Mouse (Mus musculus) embryonic fibroblast, embryonic 13.5 days (primary cell): ENCODE data around the gene Larp6.

Source experiments
- CTCF ChIP-seq: IDR thresholded peaks from 2 replicates; pipeline ENCODE4 v1.5.1; 2011; ENCODE audit warnings: mild to moderate bottlenecking, control low read depth, low read length, moderate library complexity, borderline replicate concordance; ENCODE audit not compliant: insufficient read depth
- POLR2A ChIP-seq: IDR thresholded peaks from 2 replicates; pipeline ENCODE4 v1.6.1; 2011; ENCODE audit warnings: low read depth, mild to moderate bottlenecking, control low read depth, low read length, moderate library complexity

- TF ChIP-seq CTCF (no peak), POLR2A (no peak)
Observed at GRCm38 (mm10) chr9:60756866-60757740, 44.3 kb downstream of the Larp6 start.
